Mouse (Mus musculus) myocyte (in vitro differentiated cells): Measurements from ENCODE around the gene Dock6.

ENCODE experiments used
- POLR2A ChIP-seq: IDR thresholded peaks from one replicate; pipeline ENCODE4 v1.6.1; 2011; ENCODE audit warnings: low read depth, mild to moderate bottlenecking, control low read depth, moderate library complexity; ENCODE audit not compliant: insufficient read length
- POLR2AphosphoS2 ChIP-seq: IDR thresholded peaks from one replicate; pipeline ENCODE4 v1.6.1; 2011; ENCODE audit warnings: low read depth, control low read depth; ENCODE audit not compliant: insufficient read length

DNA sequence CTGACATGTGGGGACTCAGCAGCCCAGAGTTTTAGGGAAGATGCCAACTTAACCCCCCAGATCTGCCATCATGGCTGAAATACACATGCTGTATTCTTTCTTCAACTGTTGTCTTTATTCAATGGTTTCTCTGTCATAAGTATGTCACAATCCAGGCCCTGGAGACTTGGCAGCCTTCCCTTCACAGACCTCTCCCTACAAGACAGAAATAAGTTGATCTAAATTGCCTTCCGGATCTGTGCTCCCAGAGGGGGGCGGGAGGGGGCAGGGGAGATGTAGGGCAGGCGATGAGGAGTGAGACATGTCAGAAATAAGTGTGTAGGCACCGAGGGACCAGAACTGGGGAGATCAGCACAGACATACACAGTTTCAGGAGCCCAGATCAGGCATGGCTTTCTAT, 19.8 kb upstream of the Dock6 start:
- no peak for TF ChIP-seq POLR2AphosphoS2
- TF ChIP-seq POLR2A = no peak
